Mouse (Mus musculus): Measurements from ENCODE around the gene Selenoo.
A peak's percentile ranks its signal among the peaks of the same experiment; 100 is the strongest.

The Selenoo gene

DNA sequence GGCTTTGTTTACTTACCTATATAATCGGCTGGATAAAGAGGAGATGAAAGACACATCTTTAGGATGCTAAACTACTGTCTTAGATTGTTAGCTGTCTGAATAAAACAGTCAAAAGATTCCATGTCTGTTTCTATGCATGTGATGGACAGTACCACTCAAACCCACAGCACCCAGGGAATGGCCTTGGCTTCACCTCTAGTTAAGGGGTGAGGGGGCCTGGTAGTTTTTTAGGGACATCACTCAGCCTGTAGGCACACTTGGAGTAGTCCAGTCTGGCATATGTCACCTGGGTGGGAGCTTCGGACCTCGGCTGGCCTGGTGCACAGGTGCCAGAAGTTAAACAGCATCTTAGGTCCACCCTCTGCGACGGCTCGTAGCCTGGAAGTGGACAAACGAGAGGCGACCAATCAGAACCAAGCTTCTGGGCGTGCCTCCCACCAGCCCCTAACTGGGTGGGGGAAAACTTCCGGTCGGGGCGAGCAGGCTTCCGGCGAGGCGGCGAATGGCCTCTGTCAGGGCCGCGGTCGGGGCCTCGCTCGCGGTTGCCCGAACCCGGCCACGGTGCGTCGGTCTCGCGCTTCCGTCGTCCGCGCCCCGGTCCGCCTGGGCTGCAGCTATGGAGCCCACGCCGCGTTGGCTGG lies at the start of gene Selenoo:
TSS of gene Selenoo (plus strand) at position 478 of the 641 bp plus-strand sequence.
- peak; percentile 91 for DNase-seq (ENCODE audit: inconsistent ontology term)

DNA sequence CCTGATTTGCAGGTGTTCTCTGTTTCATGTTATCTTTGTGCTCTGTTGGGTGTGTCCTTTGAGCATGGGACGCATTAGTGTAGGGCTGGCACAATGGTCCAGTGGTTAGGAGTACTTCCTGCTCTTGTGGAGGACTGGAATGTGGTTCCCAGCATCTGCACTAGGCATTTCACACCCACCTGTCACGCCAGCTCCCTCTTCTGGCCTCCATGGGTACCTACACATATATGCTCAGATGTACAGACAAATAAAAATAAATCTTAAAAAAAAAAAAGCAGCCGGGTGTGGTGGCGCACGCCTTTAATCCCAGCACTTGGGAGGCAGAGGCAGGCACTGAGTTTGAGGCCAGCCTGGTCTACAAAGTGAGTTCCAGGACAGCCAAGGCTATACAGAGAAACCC lies 44.5 kb upstream of the Selenoo start:
- DNase-seq (ENCODE audit: inconsistent ontology term) = no peak

DNA sequence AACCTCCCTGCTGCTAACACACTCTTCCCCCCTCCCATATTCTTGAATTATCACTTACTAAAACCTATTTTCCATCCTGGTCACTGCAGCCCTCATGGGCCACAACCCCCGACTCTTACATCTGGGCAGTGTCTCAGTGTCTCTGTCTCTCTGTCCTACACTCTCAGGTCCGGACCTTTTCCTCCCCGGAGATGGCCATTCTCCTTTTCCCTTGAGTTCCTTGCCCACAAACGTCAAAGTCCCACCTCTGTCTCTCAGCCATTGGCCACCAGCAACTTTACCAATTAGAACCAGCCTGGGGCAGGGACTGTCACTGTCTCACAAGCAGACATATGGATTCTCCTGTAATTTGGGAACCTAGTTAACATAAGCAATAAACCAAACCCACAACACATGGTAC lies 42.5 kb upstream of the Selenoo start:
- no peak for DNase-seq (ENCODE audit: inconsistent ontology term)

DNA sequence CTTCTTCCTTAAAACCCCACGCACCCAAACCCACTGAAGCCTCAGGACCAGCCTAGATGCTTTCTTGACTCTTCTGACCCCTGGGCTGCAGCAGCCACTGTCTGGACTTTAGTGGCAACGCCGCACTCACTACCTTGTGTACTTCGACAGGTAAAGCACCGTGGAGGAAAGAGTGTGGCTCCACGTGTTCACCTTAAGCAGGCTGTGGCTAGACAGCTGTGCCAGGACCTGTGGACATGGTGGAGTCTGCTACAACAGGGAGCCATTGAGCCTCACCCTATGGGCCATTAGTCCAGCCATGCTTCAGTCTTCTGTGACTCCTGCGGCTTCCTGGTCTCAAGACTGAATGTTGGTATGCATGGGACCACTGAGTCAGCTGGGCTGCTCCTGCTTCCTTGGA lies 34.2 kb upstream of the Selenoo start:
- DNase-seq (ENCODE audit: inconsistent ontology term) = no peak

DNA sequence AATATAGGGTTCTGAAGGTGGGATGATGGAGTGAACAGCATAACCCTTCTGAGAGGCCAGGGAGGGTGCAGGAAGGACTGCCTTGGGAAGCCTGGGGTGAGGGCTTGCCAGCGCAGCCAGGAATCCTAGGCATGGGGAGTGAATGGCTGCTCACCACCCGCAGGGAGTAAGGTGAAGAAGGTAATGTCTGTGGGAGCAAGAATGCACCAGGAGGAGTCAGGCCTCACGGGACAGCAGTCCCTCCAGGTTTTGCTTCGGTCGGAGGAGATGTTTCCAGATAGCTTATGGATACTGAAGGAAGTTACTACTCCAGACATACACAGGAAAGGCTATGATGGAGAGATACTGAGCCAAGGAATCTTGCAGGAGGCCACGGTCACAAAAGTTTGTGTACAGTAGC lies 30.1 kb upstream of the Selenoo start:
- no peak for DNase-seq (ENCODE audit: inconsistent ontology term)

DNA sequence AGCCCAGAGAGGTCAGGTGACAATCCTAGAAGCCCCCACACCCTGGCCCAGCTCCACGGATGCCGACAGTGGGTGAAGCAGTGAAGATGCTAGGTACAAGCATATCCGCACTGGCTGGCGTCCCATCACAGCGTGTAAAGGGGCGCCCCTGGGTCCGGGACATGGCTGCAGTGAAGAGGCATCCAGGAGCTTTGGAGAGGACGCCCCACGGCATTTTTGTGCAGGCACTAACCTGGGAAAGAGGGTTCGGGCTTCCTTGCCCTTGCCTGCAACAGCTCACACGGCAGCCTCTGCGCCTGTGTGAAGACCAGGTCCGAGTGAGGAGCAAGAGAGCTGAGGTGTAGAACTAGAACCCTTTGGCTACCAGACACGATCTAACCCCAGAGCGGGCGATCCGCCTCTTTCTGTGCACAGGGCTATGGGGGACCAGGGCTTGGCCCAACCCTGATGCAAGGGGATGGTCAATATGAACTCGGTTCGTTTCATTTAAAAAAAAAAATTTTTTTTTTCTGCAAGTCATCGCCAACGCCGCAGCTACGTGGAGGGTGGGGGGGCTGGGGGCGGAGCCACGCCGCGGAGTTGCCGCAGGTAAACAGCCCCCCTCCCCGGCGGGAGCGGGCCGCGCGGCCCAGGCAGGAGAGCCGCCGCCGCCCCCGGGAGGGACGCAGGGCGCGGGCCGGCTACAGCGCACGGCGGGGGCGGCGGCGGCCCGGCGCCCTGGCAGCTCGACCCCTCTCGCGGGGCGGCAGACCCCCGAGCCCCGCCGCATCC lies 29.5 kb upstream of the Selenoo start, which contains the start of gene Panx2:
TSS of gene Panx2 (plus strand) at position 574 of the 771 bp plus-strand sequence.
- DNase-seq (ENCODE audit: inconsistent ontology term) = peak; percentile 19

DNA sequence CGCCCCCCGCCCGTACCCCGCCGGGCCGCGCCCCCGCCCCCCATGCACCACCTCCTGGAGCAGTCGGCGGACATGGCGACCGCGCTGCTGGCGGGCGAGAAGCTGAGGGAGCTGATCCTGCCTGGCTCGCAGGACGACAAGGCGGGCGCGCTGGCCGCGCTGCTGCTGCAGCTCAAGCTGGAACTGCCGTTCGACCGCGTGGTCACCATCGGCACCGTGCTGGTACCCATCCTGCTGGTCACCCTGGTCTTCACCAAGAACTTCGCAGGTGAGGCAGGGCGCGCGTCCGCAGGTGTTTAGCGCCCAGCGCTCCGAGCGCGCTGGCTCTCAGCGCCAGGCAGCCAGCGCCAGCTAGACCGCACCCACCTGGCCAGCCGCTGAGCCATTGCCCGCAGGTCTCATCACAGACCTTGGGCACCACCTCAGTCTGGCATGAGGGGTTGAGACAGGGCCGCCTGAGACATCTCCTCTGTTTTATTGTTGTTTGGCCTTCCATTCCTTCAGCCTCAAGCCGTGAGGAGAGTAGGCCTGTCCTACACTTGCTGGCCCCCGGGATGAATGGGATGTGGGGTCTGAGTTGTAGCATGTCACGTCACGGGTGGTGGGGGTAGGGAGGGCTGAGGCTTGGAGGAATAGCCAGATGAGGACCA lies 28.7 kb upstream of the Selenoo start:
- peak; percentile 17 for DNase-seq (ENCODE audit: inconsistent ontology term)

DNA sequence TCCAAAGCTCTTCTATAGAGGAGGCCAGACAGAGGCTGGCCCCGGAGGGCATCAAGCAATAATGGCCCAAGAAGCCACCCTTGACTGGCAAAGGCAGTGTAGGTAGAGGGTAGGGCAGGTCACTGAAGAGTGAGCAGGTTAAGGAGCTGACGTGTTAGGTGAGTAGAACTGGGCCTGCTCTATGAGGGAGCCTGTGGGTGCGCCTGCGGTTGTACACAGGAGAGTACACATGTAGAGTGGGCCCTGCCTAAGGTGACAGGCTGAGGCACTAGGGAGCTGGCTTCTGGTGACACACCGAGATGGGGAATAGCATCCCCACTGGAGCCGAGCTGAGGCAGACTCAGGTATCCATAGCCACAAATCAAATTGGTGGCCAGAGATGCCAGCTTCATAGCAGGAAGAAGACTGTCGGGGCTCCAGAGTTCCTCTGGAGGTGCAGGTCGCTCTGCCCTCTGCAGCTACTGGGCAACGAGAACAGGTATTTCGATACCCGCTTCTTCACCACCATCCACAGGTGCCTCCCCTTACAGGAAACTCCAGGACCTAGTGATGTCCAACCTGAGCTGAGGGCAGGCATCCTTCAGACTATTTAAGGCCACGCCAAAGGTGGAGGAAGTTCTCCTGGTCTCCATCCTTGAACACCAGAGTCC lies 27.9 kb upstream of the Selenoo start:
- no peak for DNase-seq (ENCODE audit: inconsistent ontology term)

DNA sequence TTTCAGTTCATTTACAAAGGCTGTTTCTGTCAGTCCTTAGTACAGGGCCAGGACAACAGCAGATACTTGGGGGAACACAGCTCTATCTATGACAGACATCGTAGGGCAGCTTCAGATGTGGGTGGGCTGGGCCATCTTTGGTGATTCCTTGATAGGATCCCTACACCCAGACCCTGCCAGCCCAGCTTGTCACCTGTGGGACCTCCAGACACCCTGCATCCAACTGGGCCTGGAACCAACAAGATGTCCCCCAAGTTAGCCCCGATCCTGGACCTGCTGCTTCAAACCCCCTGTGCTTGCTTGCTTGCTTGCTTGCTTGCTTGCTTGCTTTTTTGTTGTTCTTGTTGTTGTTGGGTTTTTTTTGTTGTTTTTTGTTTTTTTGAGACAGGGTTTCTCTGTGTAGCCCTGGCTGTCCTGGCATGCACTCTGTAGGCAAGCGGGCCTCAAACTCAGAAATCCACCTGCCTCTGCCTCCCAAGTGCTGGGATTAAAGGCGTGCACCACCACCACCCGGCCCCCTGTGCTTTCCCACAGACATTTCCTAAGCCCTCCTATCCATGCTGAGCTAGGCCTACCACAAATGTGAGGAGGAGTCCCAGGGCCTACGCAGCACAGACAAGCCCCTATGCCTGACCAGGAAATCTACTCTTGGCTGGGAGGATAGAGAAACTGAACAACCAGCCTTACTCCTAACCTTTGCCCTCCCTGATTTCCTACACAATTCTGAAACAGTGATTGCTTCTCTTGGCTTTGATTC lies 26.9 kb upstream of the Selenoo start:
- no peak for DNase-seq (ENCODE audit: inconsistent ontology term)

DNA sequence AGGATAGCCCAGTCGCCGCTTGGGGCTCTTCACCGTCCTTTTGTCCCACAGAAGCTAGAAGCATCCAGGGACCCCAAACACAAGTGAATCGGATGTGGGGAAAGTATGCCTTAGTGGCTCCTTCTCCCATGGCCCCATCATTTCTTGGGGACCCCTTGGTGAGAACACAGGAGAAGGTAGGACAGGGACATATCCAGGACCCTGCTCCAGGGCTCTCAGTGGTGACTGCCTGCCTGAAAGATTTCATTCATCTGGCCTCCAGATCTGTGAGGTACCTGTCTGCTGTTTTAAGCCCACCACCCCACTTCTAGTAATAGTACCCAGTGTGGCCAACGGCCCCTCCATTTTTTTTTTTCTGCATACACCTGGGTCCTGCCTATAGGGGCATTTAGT lies 26.4 kb upstream of the Selenoo start:
- DNase-seq (ENCODE audit: inconsistent ontology term) = no peak

DNA sequence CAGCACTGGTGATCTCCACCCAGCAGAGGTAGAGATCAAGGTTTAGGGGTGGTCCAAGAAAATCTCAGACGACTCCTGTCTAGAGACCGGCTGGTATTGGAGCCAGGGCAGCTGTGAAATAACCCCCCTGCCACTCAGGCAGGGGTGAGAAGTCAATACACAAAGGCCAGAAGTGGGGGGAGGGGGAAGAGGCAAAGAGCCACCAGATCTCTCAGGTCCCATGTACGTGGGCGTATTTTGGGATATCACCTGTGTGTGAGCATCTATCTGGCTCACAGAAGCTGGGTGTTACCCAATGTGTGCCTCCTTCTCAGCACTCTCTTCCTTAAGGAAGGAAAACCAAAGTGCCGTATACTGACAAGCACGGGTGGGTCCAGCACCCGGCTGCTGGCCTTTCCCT lies 25.9 kb upstream of the Selenoo start:
- DNase-seq (ENCODE audit: inconsistent ontology term) = no peak

DNA sequence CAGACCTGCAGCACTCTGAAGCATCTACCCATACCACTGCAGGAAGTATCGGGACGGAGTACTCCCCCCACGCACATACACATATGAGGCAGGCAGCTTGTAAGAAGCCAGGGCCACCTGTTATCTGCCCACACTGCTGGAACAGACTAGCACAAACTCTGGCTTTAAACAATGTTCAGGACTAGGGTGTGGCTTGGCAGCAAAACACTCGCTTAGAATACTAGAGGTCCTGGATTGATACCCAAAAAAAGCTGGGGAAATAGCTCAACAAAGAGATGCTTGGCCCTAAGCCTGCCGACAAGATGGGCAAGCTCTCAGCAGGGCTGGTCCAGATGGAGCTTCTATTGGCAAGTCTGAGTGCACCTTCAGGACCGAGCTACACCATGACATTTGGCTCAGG lies 25.3 kb upstream of the Selenoo start:
- no peak for DNase-seq (ENCODE audit: inconsistent ontology term)

DNA sequence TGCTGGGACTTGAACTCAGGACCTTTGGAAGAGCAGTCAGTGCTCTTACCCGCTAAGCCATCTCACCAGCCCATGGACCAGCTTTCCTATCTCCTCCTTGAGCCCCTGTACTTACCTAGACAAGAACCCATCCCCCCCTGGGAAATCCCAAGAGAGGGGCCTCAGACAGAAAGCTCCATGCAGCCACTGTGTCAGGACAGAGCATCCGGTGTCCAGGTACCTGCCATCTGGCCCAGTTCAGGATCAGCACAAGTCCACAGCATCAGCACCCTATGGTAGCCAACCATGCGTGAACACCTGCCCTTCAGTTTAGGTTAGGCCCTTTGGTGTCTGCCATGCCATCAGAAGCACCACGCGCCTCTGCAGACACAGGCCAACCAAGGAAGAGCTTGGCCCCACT lies 24.0 kb upstream of the Selenoo start:
- DNase-seq (ENCODE audit: inconsistent ontology term) = no peak

DNA sequence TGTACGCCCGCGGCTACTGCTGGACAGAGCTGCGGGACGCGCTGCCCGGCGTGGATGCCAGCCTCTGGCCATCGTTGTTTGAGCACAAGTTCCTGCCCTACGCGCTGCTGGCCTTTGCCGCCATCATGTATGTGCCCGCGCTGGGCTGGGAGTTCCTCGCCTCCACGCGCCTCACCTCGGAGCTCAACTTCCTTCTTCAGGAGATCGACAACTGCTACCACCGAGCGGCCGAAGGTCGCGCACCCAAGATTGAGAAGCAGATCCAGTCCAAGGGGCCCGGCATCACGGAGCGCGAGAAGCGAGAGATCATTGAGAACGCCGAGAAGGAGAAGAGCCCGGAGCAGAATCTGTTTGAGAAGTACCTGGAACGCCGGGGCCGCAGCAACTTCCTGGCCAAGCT lies 21.3 kb upstream of the Selenoo start:
- DNase-seq (ENCODE audit: inconsistent ontology term) = no peak

DNA sequence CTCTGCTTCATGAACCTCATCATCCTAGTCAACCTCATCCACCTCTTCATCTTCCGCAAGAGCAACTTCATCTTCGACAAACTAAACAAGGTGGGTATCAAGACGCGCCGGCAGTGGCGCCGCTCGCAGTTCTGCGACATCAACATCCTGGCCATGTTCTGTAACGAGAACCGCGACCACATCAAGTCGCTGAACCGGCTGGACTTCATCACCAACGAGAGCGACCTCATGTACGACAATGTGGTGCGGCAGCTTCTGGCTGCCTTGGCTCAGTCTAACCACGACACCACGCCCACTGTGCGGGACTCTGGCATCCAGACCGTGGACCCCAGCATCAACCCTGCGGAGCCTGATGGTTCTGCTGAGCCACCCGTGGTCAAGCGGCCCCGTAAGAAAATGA lies 20.7 kb upstream of the Selenoo start:
- no peak for DNase-seq (ENCODE audit: inconsistent ontology term)

DNA sequence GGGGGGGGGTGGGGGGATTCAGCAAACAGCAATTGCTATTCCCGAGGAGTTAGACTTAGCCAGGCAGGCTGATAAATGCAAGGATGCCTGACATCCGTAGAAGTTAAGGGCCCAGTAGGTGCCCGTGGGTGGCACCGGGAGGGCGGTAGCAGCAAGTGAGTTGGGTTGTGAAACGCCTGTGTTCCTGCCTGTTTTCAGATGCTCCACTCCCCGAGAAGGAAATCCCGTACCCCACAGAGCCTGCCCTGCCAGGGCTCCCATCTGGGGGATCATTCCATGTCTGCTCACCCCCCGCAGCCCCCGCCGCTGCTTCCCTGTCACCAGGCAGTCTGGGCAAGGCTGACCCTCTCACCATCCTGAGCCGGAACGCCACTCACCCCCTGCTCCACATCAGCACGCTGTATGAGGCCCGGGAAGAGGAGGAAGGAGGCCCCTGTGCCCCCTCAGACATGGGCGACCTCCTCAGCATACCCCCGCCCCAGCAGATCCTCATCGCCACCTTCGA lies 19.5 kb upstream of the Selenoo start:
- DNase-seq (ENCODE audit: inconsistent ontology term) = no peak

DNA sequence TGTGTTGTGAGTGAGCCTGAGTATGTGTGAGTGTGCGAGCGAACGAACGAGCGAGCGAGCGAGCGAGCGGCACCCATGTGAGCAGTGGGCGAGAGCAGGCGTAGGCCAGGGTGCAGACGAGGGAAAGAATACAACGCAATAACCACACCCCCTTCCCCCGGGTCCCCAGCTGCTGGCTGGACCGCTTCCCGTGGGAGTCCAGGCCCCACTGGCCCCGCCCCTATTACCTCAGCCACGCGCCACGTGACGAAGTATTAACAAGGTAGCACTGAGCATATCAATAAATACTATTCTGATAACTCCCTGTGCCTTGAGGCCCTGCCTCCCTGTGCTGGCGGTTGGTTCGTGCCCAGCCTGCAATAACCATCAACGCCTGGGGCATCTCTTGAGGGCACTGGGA lies 18.3 kb upstream of the Selenoo start:
- DNase-seq (ENCODE audit: inconsistent ontology term) = no peak

DNA sequence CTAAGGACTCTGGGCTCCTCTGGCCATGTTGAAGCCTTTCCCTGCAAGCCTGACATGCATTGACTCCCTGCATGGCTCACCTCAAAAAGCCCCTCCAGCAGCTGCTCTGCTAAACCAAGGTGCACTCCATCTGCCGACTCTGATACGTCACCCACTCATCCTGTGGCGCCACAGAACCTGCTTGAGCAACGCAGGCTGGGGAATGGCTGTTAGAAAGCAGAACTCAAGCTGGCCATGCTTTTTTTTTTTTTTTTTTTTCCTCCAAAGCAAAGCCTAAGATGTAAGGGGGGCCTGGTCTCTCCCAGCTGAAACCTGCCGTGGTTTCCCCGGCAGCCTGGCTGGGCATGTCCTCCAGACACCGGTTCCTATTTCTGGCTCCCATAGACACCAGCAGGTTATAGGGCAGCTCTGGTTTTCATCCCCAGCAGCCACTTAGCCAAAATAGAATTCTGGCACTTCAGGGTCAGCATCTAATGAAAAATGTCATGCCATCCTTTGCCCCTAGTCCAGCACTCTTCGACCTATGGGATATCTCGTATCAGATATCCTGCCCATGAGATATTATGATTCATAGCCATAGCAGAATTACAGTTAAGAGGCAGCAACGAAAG lies 14.8 kb upstream of the Selenoo start:
- no peak for DNase-seq (ENCODE audit: inconsistent ontology term)

DNA sequence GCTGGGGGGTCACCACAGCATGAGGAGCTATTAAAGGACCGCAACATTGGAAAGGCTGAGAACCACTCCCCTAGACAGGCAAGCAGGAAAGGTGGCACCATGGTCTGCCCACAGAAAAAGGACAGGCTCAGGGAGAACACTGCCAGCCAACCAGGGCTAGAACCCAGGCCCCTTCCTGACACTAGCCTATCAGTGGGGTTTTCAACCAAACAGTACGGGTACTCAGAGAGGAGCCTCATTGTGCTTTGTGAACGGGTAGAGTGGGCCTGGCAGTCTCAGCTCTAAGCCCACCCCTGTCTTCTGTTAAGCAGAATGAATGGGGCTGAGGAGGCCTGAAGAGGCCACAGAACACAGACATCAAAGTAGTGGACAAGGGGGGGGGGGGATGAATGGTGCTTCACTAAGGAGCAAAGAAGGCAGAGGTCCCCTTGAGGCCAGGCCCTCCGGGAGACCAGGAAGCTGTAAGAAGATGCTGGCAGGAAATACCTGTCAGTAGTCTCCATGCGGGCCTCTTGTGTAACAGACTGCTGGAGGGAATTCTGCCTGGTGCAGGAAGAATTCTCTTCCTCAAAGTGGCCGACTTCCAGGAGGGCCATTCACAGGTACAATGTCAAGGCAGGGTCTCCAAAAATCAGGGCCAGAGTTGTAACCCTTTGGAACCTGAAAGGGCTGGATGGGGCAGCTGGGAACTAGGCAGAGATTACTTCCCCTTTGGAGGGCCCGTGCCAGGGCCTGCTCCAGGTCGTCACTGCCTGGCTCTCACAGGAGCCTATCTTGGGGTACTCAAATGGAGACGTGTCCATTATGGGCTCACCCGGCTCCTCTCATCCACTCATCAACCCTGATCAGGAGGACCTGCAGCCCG lies 14.0 kb upstream of the Selenoo start, which contains the start of gene Trabd:
TSS of gene Trabd (plus strand) at position 512 of the 865 bp plus-strand sequence.
- DNase-seq (ENCODE audit: inconsistent ontology term) = no peak
